Mouse (Mus musculus): Measurements from ENCODE around the gene Trank1. TPM values are rescaled to one million over a fixed set of nuclear protein-coding genes. Genes with fewer than 3 reads are reported as not detected.

The Trank1 gene
- polyA plus RNA-seq, 1 experiment from 2014 or later: 5.9 TPM

DNA sequence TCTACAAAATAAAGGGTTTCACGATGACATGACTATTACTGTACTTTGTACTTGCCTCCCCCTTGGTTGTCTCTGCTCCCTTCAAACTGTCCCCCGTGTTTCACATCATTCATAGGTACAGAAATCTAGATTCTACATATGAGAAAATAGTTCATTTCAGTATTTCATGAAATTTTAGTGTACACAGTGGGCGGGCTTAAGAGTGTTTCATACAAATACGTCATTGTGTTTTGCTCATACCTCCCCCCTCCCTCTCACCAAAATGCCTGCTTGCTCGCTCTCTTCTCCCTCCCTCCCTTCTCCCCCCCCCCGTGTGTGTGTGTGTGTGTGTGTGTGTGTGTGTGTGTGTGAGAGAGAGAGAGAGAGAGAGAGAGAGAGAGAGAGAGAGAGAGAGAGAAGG lies 1.8 kb downstream of the Trank1 start:
- H3K27me3 ChIP-seq (replicated peaks; ENCODE audit: control insufficient read depth, insufficient read depth, low read length): peaks cover 41% of the 10 kb centered on the region
- peaks cover 8% of the 10 kb centered on the region; the same call in 1 of the 2 replicates for H3K9me3 ChIP-seq (replicated peaks; ENCODE audit: control insufficient read depth, low read length)
- no peaks in the 10 kb centered on the region for H3K36me3 ChIP-seq (ENCODE audit: control insufficient read depth, insufficient read depth, low read length)
- no peak overlapping the region for H3K9ac ChIP-seq (ENCODE audit: low read length)
- no peak overlapping the region for H3K27ac ChIP-seq (ENCODE audit: low read depth, low read length)
- no peak overlapping the region for H3K4me2 ChIP-seq (ENCODE audit: low read length)
- 0 out of 2 replicates have a peak, but pooled peaks cover 3% of the 10 kb centered on the region for H3K4me1 ChIP-seq (ENCODE audit: control insufficient read depth, insufficient read depth, low read length)
- 16% methylated on average over 5 of the region's 6 CpGs for WGBS
- ATAC-seq: no peak
- DNase-seq (ENCODE audit: low spot score): no peak
- peak overlapping the region; percentile 48; the same call in 1 of the 2 replicates for H3K4me3 ChIP-seq (ENCODE audit: low read depth, low read length)

DNA sequence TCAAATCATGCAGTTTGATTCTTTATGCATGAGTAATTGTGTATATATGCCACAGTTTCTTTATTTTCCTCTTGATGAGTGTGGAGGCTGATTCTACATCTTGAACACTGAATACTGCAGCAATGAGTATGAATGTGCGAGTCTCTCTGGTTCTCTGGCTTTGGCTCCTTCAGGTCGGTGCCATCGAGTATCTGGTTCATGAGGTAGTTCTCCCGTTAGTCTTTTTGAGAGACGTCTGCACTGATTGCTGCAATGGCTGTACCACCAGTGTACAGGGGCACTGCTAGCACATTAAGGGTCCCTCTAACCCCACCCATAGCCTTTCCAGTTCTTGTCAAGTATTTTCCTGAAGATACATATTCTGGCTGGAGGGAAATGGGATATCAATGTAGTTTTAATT lies 2.3 kb downstream of the Trank1 start:
- H3K27ac ChIP-seq (ENCODE audit: low read depth, low read length): no peak overlapping the region
- peaks cover 41% of the 10 kb centered on the region for H3K27me3 ChIP-seq (replicated peaks; ENCODE audit: control insufficient read depth, insufficient read depth, low read length)
- no peak overlapping the region for H3K4me2 ChIP-seq (ENCODE audit: low read length)
- 20% methylated on average over 5 of the region's 5 CpGs for WGBS
- H3K9me3 ChIP-seq (replicated peaks; ENCODE audit: control insufficient read depth, low read length): peaks cover 8% of the 10 kb centered on the region; the same call in 1 of the 2 replicates
- no peak for ATAC-seq
- H3K4me1 ChIP-seq (ENCODE audit: control insufficient read depth, insufficient read depth, low read length): 0 out of 2 replicates have a peak, but pooled peaks cover 3% of the 10 kb centered on the region
- H3K36me3 ChIP-seq (ENCODE audit: control insufficient read depth, insufficient read depth, low read length): no peaks in the 10 kb centered on the region
- H3K9ac ChIP-seq (ENCODE audit: low read length): no peak overlapping the region
- no peak overlapping the region for H3K4me3 ChIP-seq (ENCODE audit: low read depth, low read length)
- no peak for DNase-seq (ENCODE audit: low spot score)

DNA sequence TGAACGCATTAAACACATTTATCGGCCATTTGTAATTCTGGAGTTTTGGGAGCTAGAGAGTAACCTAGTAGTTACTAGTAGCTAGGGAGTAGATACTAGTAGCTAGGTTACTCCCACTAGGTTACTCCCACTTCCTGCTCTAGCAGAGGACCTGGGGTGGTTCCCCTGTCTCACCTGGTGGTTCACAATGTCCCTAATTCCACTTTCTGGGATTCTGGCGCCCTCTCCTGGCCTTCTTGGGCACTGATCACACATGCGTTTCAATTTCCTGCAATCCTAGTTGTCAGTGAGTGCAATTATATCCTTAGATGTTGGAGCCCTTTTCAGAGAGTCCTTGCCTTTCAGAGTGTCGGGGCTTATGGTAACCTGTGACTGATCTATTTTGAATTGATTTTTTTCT lies 2.7 kb downstream of the Trank1 start:
- Histone ChIP-seq H3K4me1 (ENCODE audit: control insufficient read depth, insufficient read depth, low read length) (0 out of 2 replicates have a peak, but pooled peaks cover 3% of the 10 kb centered on the region), H3K27me3 (replicated peaks; ENCODE audit: control insufficient read depth, insufficient read depth, low read length) (peaks cover 41% of the 10 kb centered on the region), H3K9ac (ENCODE audit: low read length) (no peak overlapping the region), H3K4me3 (ENCODE audit: low read depth, low read length) (no peak overlapping the region), H3K4me2 (ENCODE audit: low read length) (no peak overlapping the region), H3K27ac (ENCODE audit: low read depth, low read length) (no peak overlapping the region), H3K36me3 (ENCODE audit: control insufficient read depth, insufficient read depth, low read length) (no peaks in the 10 kb centered on the region), H3K9me3 (replicated peaks; ENCODE audit: control insufficient read depth, low read length) (peaks cover 8% of the 10 kb centered on the region; the same call in 1 of the 2 replicates)
- DNase-seq (ENCODE audit: low spot score) (peak; percentile 46), ATAC-seq (no peak)
- 32% methylated on average over 5 of the region's 5 CpGs for WGBS

DNA sequence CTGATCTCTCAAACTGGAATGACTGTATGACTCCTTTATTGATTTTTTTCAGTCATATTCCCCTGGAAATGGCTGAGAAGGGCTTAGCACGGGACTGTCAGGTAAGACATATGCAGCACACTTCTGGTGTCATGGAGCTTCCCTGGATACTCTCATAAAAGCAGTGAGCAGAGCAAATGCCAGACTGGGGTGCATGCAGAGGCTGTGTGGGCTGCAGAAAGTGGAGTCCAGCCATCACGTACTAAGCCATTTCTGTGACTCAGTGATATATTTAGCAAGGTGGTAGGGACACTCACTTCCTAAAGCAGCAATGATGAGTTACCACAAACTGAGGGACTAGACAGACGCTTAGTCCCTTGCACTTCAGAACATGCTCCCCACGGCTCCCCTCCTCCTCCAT lies 9.4 kb downstream of the Trank1 start:
- H3K27ac ChIP-seq (ENCODE audit: low read depth, low read length): no peak overlapping the region
- ATAC-seq (no peak), DNase-seq (ENCODE audit: low spot score) (no peak)
- no peaks in the 10 kb centered on the region for H3K27me3 ChIP-seq (replicated peaks; ENCODE audit: control insufficient read depth, insufficient read depth, low read length)
- H3K36me3 ChIP-seq (ENCODE audit: control insufficient read depth, insufficient read depth, low read length): no peaks in the 10 kb centered on the region
- no peaks in the 10 kb centered on the region for H3K4me1 ChIP-seq (ENCODE audit: control insufficient read depth, insufficient read depth, low read length)
- no peaks in the 10 kb centered on the region for H3K9me3 ChIP-seq (replicated peaks; ENCODE audit: control insufficient read depth, low read length)
- no peak overlapping the region for H3K4me2 ChIP-seq (ENCODE audit: low read length)
- 88% methylated on average over 4 of the region's 4 CpGs for WGBS
- H3K9ac ChIP-seq (ENCODE audit: low read length): no peak overlapping the region
- no peak overlapping the region for H3K4me3 ChIP-seq (ENCODE audit: low read depth, low read length)

DNA sequence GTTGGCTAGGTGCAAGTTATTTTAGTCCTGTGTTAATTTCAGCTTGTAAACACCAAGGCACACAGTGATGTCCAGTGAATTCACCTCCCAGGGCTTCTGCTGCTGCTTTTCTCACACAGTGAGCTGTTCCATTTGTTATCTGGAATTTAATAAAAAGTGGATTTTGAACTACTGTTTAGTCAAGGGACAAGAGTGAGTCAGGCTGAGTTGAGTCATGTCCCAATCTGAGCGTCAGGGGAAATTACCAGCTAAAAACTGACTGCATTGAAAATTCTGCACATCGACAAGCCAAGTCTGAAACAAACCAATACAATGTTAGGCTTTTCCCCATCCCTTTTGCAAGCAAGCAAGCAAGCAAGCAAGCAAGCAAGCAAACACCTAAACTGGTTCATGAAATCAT lies 13.3 kb downstream of the Trank1 start:
- ATAC-seq: no peak
- no peak for DNase-seq (ENCODE audit: low spot score)
- Histone ChIP-seq H3K4me2 (ENCODE audit: low read length) (no peak overlapping the region), H3K9ac (ENCODE audit: low read length) (no peak overlapping the region), H3K27me3 (replicated peaks; ENCODE audit: control insufficient read depth, insufficient read depth, low read length) (no peaks in the 10 kb centered on the region), H3K27ac (ENCODE audit: low read depth, low read length) (no peak overlapping the region), H3K9me3 (replicated peaks; ENCODE audit: control insufficient read depth, low read length) (no peaks in the 10 kb centered on the region), H3K4me1 (ENCODE audit: control insufficient read depth, insufficient read depth, low read length) (no peaks in the 10 kb centered on the region), H3K36me3 (ENCODE audit: control insufficient read depth, insufficient read depth, low read length) (no peaks in the 10 kb centered on the region), H3K4me3 (ENCODE audit: low read depth, low read length) (no peak overlapping the region)
- WGBS: 86% methylated on average over 2 of the region's 2 CpGs

DNA sequence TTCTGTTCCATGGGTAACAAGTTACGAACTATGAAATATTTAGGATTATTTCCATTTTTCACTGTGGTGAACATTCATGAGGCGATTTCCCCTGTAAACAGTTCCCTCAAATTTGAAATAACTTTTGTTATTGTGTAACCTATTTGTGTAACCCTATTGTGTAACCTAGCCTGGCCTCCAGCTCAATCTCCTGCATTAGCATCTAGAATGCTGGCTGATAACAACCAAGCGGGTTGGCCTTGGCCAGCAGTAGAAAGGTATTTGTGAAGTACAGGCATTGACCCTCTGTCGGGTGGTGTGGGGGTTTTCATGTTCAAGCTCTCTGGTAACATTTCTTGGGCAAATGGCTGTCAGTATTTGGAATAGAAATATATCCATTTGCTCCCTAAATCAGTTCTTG lies 18.3 kb downstream of the Trank1 start:
- ATAC-seq: no peak
- no peak for DNase-seq (ENCODE audit: low spot score)
- WGBS: 92% methylated on average over 4 of the region's 4 CpGs

DNA sequence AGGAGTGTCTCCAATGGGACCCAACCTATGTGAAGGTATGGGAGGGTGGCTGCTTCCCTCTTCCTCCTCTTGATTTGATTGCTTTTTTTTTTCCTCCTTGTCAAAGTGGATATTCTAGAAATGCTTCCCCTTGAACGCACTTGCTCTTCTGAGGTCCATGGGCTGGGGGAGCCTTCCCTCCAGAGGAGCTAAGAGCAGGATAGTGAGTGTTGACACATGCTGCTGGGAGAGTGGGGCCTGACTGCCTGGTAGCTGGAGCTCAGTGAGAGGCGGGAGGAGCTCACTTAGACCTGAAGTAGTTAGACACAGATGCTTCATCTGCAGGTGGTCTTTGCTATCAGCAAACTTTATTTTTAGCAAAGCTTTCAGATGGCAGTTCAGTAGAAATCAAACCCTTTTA lies 22.3 kb downstream of the Trank1 start:
- no peaks in the 10 kb centered on the region for H3K36me3 ChIP-seq (ENCODE audit: control insufficient read depth, insufficient read depth, low read length)
- no peak overlapping the region for H3K4me2 ChIP-seq (ENCODE audit: low read length)
- 69% methylated on average over 2 of the region's 2 CpGs for WGBS
- H3K27ac ChIP-seq (ENCODE audit: low read depth, low read length): no peak overlapping the region
- ATAC-seq (no peak), DNase-seq (ENCODE audit: low spot score) (no peak)
- no peak overlapping the region for H3K9ac ChIP-seq (ENCODE audit: low read length)
- H3K4me1 ChIP-seq (ENCODE audit: control insufficient read depth, insufficient read depth, low read length): no peaks in the 10 kb centered on the region
- no peak overlapping the region for H3K4me3 ChIP-seq (ENCODE audit: low read depth, low read length)
- no peaks in the 10 kb centered on the region for H3K27me3 ChIP-seq (replicated peaks; ENCODE audit: control insufficient read depth, insufficient read depth, low read length)
- no peaks in the 10 kb centered on the region for H3K9me3 ChIP-seq (replicated peaks; ENCODE audit: control insufficient read depth, low read length)

More for the DNA sequence above, 18.3 kb downstream of the Trank1 start:
- H3K27me3 ChIP-seq (replicated peaks; ENCODE audit: control insufficient read depth, insufficient read depth, low read length): no peaks in the 10 kb centered on the region
- H3K9ac ChIP-seq (ENCODE audit: low read length): no peak overlapping the region
- H3K9me3 ChIP-seq (replicated peaks; ENCODE audit: control insufficient read depth, low read length): no peaks in the 10 kb centered on the region
- no peak overlapping the region for H3K4me2 ChIP-seq (ENCODE audit: low read length)
- H3K36me3 ChIP-seq (ENCODE audit: control insufficient read depth, insufficient read depth, low read length): no peaks in the 10 kb centered on the region
- no peaks in the 10 kb centered on the region for H3K4me1 ChIP-seq (ENCODE audit: control insufficient read depth, insufficient read depth, low read length)
- H3K27ac ChIP-seq (ENCODE audit: low read depth, low read length): no peak overlapping the region
- no peak overlapping the region for H3K4me3 ChIP-seq (ENCODE audit: low read depth, low read length)

DNA sequence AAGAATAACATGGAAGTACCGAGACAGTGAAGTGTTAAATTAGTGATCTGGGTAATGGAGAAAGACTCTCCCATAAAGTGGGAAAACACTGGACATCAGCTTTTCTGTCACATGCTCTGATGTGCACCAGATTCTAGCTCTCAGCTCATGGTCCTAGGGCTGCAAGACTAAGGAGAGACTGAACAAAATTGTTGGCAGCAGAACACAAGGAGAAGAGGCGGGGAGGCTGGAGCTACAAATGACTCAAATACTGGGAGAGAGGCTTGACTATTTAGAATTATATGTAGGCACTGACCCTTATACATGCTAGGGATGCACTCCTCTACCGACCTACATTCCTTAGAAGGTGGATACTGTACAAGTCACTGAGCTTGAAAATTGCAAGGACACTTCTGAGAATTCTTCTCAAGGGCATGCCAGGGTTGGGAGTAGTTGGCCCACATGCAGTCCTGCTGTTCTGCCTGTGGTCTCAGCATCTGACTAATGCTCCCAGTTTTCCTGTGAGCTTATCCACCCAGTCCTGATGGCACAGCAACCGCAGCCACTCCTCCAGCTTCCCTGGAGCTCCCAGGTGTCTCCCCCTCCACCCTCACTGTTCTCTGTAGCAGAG lies 23.1 kb downstream of the Trank1 start:
- Histone ChIP-seq H3K9ac (ENCODE audit: low read length) (no peak overlapping the region), H3K36me3 (ENCODE audit: control insufficient read depth, insufficient read depth, low read length) (no peaks in the 10 kb centered on the region), H3K9me3 (replicated peaks; ENCODE audit: control insufficient read depth, low read length) (no peaks in the 10 kb centered on the region), H3K4me2 (ENCODE audit: low read length) (no peak overlapping the region), H3K4me3 (ENCODE audit: low read depth, low read length) (no peak overlapping the region), H3K27ac (ENCODE audit: low read depth, low read length) (no peak overlapping the region), H3K4me1 (ENCODE audit: control insufficient read depth, insufficient read depth, low read length) (no peaks in the 10 kb centered on the region), H3K27me3 (replicated peaks; ENCODE audit: control insufficient read depth, insufficient read depth, low read length) (no peaks in the 10 kb centered on the region)
- no peak for DNase-seq (ENCODE audit: low spot score)
- no peak for ATAC-seq
- WGBS: 70% methylated on average over 4 of the region's 4 CpGs

DNA sequence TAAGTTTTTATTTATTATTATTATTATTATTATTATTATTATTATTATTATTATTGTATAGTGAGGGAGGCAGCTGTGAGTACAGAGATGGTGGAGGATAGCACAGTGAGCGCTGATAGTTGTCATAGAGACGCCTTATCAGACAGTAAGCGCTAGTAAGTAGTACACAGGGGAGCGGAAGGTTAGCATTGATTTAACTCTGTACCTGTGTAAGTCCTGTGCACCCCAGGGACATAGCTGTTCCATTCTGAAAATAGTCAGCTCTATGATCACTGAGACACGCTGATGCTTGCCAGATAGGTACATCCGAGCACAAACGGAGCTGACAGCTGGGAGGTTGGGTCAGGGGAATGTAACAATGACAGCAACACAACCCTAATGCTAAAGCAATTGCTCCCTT lies 39.7 kb downstream of the Trank1 start:
- Histone ChIP-seq H3K27me3 (replicated peaks; ENCODE audit: control insufficient read depth, insufficient read depth, low read length) (no peaks in the 10 kb centered on the region), H3K4me2 (ENCODE audit: low read length) (peak overlapping the region; percentile 25; the same call in 1 of the 2 replicates), H3K4me1 (ENCODE audit: control insufficient read depth, insufficient read depth, low read length) (no peaks in the 10 kb centered on the region), H3K4me3 (ENCODE audit: low read depth, low read length) (no peak overlapping the region), H3K36me3 (ENCODE audit: control insufficient read depth, insufficient read depth, low read length) (no peaks in the 10 kb centered on the region), H3K9me3 (replicated peaks; ENCODE audit: control insufficient read depth, low read length) (no peaks in the 10 kb centered on the region), H3K27ac (ENCODE audit: low read depth, low read length) (peak overlapping the region; percentile 74; the same call in 1 of the 2 replicates), H3K9ac (ENCODE audit: low read length) (no peak overlapping the region)
- WGBS: 78% methylated on average over 7 of the region's 7 CpGs
- peak; percentile 27 for DNase-seq (ENCODE audit: low spot score)
- peak; percentile 62; the same call in 1 of the 2 replicates for ATAC-seq
